Mouse (Mus musculus) adrenal gland, postnatal 36 days (tissue): ENCODE results near the gene Irx6. TPM values are rescaled to one million over a fixed set of nuclear protein-coding genes. Genes with fewer than 3 reads are reported as not detected.

Experiments used
- DNase-seq, 2 experiments: peaks; one replicate each; pipeline ENCODE4 v3.0.0; 2021; ENCODE audit warnings: mixed read lengths in 1 of 2
- total RNA-seq, 2 experiments: library from RNA; stranded (reverse); gene quantifications; 2 replicates each; pipeline ENCODE4 v1.2.3; 2021

The Irx6 gene
- total RNA-seq, 2 experiments from 2014 or later = not detected

DNA sequence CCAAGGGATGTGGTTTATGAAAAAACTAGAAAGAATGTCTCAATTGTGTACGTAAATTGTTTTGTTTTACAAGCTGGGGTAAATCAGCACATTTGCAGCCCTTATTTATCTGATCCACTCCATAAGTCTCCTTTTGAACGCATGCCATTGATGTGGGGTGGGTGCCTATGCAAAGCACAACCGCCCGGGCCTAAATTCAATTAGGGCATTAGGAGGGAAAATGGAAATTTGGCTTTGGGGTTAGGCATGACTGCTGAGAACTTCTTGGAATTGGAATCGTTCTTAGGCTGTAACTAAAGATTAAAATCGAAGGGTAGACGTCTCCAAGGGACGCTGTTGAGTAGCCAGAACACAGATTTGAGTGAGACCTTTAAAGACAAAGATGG, 47.8 kb downstream of the Irx6 start:
- no peak for DNase-seq

DNA sequence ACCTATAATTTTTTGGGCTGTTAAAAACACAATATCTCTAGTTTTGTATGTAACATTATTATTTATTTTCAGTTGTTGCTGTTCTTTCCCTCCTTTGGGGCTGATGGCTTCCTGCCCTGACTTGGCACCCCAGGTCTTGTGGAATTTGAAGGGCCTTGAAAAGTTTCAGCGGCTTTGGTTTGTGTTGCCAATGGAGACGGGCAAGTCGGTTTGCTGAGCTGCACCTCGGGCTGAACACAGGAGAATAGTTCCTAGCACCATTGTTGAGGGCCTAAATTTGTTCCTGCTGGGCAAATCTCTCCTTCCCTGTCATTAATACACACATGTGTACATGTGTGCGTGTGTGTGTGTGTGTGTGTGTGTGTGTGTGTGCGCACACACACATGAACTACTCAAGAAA, 49.2 kb downstream of the Irx6 start:
- peak; percentile 6 to 32 for DNase-seq

DNA sequence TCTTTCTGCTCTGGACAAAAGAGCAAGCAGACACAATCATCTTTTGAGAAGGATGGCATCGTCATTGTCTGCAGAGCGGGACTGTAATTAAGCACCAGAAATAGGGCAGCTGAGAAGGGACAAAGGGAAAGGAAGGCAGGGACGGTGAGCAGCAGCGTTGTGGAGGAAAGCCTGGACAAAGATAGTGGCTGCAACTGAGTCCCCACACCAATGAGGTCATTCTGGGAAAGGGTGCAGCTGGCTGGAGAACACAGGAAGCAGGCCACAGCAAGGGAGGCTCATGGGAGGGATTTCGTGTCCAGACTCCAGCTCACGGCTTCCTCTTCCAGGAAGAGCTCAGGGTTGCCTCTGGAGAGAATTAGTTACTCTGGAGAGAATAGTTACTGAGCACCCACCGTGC, 49.9 kb downstream of the Irx6 start:
- no peak for DNase-seq

DNA sequence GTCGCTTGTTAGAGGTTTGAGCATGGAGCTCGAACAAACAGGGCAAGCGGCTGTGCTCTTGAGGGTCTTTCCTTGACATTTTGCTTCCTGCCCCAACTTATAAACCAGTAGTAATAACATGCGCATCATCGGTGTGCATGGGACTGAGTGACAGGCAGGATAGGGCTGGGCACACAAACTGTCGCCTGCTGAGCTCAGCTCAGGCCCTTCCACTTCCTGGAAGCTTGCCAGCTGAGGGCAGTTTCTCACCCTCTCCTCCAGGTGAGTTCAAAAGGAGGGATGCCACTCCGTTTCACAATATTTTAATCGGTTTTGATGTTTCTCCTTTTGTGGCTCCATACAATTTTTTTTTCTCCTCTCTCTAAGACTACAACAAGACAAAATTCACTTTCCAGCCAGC, 50.3 kb downstream of the Irx6 start:
- no peak for DNase-seq

Other genes starting within 250 kb of the Irx6 start
- 10 to 100 TPM; 27.3 to 39.8 TPM for gene Mmp2, start 153.0 kb downstream of the Irx6 start, total RNA-seq
- 10 to 100 TPM in 1 of 2 experiments, 1 to 10 TPM in 1; 2.7 to 24.5 TPM for gene Lpcat2, start 181.1 kb downstream of the Irx6 start, total RNA-seq
- 1 to 10 TPM in 1 of 2 experiments, not detected in 1; 3.5 TPM for gene Capns2, start 227.1 kb downstream of the Irx6 start, total RNA-seq